13 mouse cellular contexts compared by ENCODE assay signal in the genomic region with DNA sequence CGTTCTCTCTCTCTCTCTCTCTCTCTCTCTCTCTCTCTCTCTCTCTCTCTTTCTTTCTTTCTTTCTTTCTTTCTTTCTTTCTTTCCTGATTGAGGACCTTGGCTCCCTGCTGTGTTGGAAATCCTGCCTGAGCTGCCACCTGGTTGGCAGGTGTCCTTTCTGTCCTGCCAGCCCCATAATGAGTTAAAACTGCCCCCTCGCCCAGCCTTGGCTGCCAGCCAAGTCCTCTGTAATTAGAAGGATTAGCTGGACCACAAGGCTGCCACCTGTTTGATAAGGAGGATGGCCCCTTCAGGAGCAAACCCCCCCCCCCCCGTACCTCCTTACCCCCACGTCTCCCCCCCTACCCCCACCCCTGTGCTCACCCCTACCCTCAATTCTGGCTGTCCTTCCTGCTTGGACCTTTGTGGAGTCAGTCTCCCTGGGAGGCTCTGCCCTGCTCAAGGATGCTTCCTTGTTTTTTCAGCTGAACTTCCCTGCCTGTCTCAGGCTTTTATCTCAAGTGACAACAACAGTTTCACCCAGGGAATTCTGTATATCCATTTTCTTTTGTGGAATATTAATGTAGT.
A peak's percentile ranks its signal among the peaks of the same experiment; 100 is the strongest.
DNase-seq lines count a peak whose midpoint lies in the region; ATAC-seq and TF ChIP-seq lines count a peak whose summit lies in the region.
"Had no signal": no experiment of that assay in that cellular context is flagged by ENCODE, and none has a peak within 500 bp of the region (broad histone marks: within the 10 kb centered on the region; RNA-seq: fewer than 3 reads in every experiment).

No protein-coding gene starts in this region.

- no peak overlapping the region for H3K4me3 ChIP-seq in intestine, embryonic 14.5 days (ENCODE audit: low read depth, low read length)
- H3K4me3 ChIP-seq in intestine, postnatal 0 days (ENCODE audit: low read depth, low read length) = no peak overlapping the region
- no peak overlapping the region for H3K4me3 ChIP-seq in forebrain, embryonic 13.5 days
- H3K4me3 ChIP-seq: hindbrain, embryonic 12.5 days; kidney, embryonic 15.5 days; neural tube, embryonic 13.5 days had no signal

- H3K9ac ChIP-seq in intestine, embryonic 14.5 days (ENCODE audit: low read length) = no peak overlapping the region
- H3K9ac ChIP-seq in intestine, postnatal 0 days (ENCODE audit: low read depth, low read length) = no peak overlapping the region
- no peak overlapping the region for H3K9ac ChIP-seq in forebrain, embryonic 13.5 days
- H3K9ac ChIP-seq: hindbrain, embryonic 12.5 days; kidney, embryonic 15.5 days; neural tube, embryonic 13.5 days had no signal

- no peak for DNase-seq in intestine, embryonic 14.5 days (ENCODE audit: low spot score)
- peak; percentile 28 for DNase-seq in MN1 (ENCODE audit: low spot score)
- peak; percentile 83 to 84 for DNase-seq in cerebellum, adult 18-20 months
- no peak for DNase-seq in adrenal gland, postnatal 10 days
- no peak for DNase-seq in layer of hippocampus, postnatal 25 days (ENCODE audit: extremely low spot score in 1 of 2, low spot score in 1 of 2)
- DNase-seq: adrenal gland, postnatal 25 days; right cerebral cortex, adult 18-20 months had no signal

- peak; percentile 60; the same call in 1 of the 2 replicates for ATAC-seq in intestine, embryonic 14.5 days (replicated peaks; ENCODE audit: low FRiP score, low TSS enrichment, low read depth)
- no peak for ATAC-seq in intestine, postnatal 0 days
- no peak for ATAC-seq in forebrain, embryonic 13.5 days

- no peak overlapping the region for H3K4me2 ChIP-seq in intestine, embryonic 14.5 days (ENCODE audit: low read length)
- H3K4me2 ChIP-seq in intestine, postnatal 0 days (replicated peaks; ENCODE audit: low read depth) = no peak overlapping the region
- H3K4me2 ChIP-seq in forebrain, embryonic 13.5 days = no peak overlapping the region
- H3K4me2 ChIP-seq: hindbrain, embryonic 12.5 days; kidney, embryonic 15.5 days; neural tube, embryonic 13.5 days had no signal

- no peaks in the 10 kb centered on the region for H3K9me3 ChIP-seq in intestine, embryonic 14.5 days (ENCODE audit: control insufficient read depth, low read length)
- no peaks in the 10 kb centered on the region for H3K9me3 ChIP-seq in intestine, postnatal 0 days (ENCODE audit: control insufficient read depth)
- 0 out of 2 replicates have a peak, but pooled peaks cover 2% of the 10 kb centered on the region for H3K9me3 ChIP-seq in forebrain, embryonic 13.5 days (replicated peaks)
- H3K9me3 ChIP-seq: hindbrain, embryonic 12.5 days; kidney, embryonic 15.5 days; neural tube, embryonic 13.5 days had no signal

- TF ChIP-seq CTCF in intestine, postnatal 0 days (IDR thresholded peaks at IDR 0.05; ENCODE audit: low read depth) = no peak

- H3K27me3 ChIP-seq in intestine, embryonic 14.5 days (replicated peaks; ENCODE audit: control insufficient read depth, insufficient read depth, low read length) = no peaks in the 10 kb centered on the region
- no peaks in the 10 kb centered on the region for H3K27me3 ChIP-seq in intestine, postnatal 0 days (replicated peaks; ENCODE audit: control insufficient read depth, insufficient read depth, low read length)
- no peaks in the 10 kb centered on the region for H3K27me3 ChIP-seq in forebrain, embryonic 13.5 days
- H3K27me3 ChIP-seq: hindbrain, embryonic 12.5 days; kidney, embryonic 15.5 days; neural tube, embryonic 13.5 days had no signal

- no peaks in the 10 kb centered on the region for H3K36me3 ChIP-seq in intestine, embryonic 14.5 days (ENCODE audit: control insufficient read depth, insufficient read depth, low read length)
- no peaks in the 10 kb centered on the region for H3K36me3 ChIP-seq in intestine, postnatal 0 days (ENCODE audit: control insufficient read depth, insufficient read depth)
- no peaks in the 10 kb centered on the region for H3K36me3 ChIP-seq in forebrain, embryonic 13.5 days (ENCODE audit: poor library complexity, severe bottlenecking)
- H3K36me3 ChIP-seq: G1E; hindbrain, embryonic 12.5 days; kidney, embryonic 15.5 days; neural tube, embryonic 13.5 days had no signal

- no peak overlapping the region for H3K27ac ChIP-seq in intestine, embryonic 14.5 days (ENCODE audit: low read depth)
- H3K27ac ChIP-seq in intestine, postnatal 0 days (ENCODE audit: low read depth, low read length) = no peak overlapping the region
- peak overlapping the region; percentile 44 for H3K27ac ChIP-seq in forebrain, embryonic 13.5 days
- H3K27ac ChIP-seq: hindbrain, embryonic 12.5 days; neural tube, embryonic 13.5 days had no signal

- WGBS in intestine, embryonic 14.5 days = 28% methylated on average over 4 of the region's 4 CpGs
- 10% methylated on average over 4 of the region's 4 CpGs for WGBS in intestine, postnatal 0 days
- 5% methylated on average over 4 of the region's 4 CpGs for WGBS in forebrain, embryonic 13.5 days

- H3K4me1 ChIP-seq in intestine, embryonic 14.5 days (replicated peaks; ENCODE audit: control insufficient read depth, insufficient read depth, low read length) = no peaks in the 10 kb centered on the region
- 0 out of 2 replicates have a peak, but pooled peaks cover under 1% of the 10 kb centered on the region for H3K4me1 ChIP-seq in intestine, postnatal 0 days (replicated peaks; ENCODE audit: control insufficient read depth, insufficient read depth, low read length)
- H3K4me1 ChIP-seq in forebrain, embryonic 13.5 days = peaks cover 35% of the 10 kb centered on the region

Comparison
In these comparisons a context has a peak if more than half of its experiments do, and no peak if none do; other contexts are left out.
1. DNase-seq: peak in MN1 (single experiment) and cerebellum, adult 18-20 months (2 of 2); none in intestine, embryonic 14.5 days (single experiment), adrenal gland, postnatal 10 days (single experiment) and layer of hippocampus, postnatal 25 days (0 of 2).